Mouse (Mus musculus) liver, embryonic 14.5 days (tissue): ENCODE measurements around the gene Cldn10. TPM values are rescaled to one million over a fixed set of nuclear protein-coding genes. Genes with fewer than 3 reads are reported as not detected.
A peak's percentile ranks its signal among the peaks of the same experiment; 100 is the strongest.

Experiments
- ATAC-seq: fragments of 200-750 bp; cut with Nextera tagmentation; 2 replicates; pipeline ENCODE4 v1.8.0; 2017; ENCODE audit warnings: moderate number of reproducible peaks, mild to moderate bottlenecking, moderate library complexity; ENCODE audit not compliant: insufficient read depth
- DNase-seq, 3 experiments: peaks; one replicate each; pipeline ENCODE4 v3.0.0-alpha.2; 2012 to 2013; ENCODE audit warnings: low read depth in 3 of 3, low spot score in 3 of 3
- H3K27ac ChIP-seq: fragments of 300-500 bp; sonication (generic); 2 replicates; pipeline ENCODE4 v1.5.1; 2014; ENCODE audit warnings: moderate library complexity, mild to moderate bottlenecking, control low read depth, inconsistent platforms
- H3K27me3 ChIP-seq: fragments of 300-500 bp; sonication (generic); 2 replicates; pipeline ENCODE4 v1.6.1; 2014; ENCODE audit warnings: mild to moderate bottlenecking, low read length, moderate library complexity; ENCODE audit not compliant: control insufficient read depth, insufficient read depth
- H3K36me3 ChIP-seq: fragments of 300-500 bp; sonication (generic); replicated peaks from 2 replicates; pipeline ENCODE4 v1.6.1; 2014; ENCODE audit warnings: low read depth; ENCODE audit not compliant: control insufficient read depth, insufficient read depth
- H3K4me1 ChIP-seq, 2 experiments: fragments of 200-500 bp in 1 of 2; fragments of 300-500 bp in 1 of 2; sonication (generic) in 1 of 2; replicated peaks; 2 replicates each; pipeline ENCODE4 v1.6.1; 2012 to 2014; ENCODE audit warnings: antibody characterized with exemption in 1 of 2, inconsistent platforms in 1 of 2, low read length in 1 of 2; ENCODE audit not compliant: control insufficient read depth in 2 of 2, insufficient read depth in 2 of 2
- H3K4me2 ChIP-seq: fragments of 300-500 bp; sonication (generic); 2 replicates; pipeline ENCODE4 v1.6.1; 2014; ENCODE audit warnings: low read depth, mild to moderate bottlenecking, control low read depth, moderate library complexity
- H3K4me3 ChIP-seq, 2 experiments: fragments of 200-500 bp in 1 of 2; fragments of 300-500 bp in 1 of 2; sonication (generic) in 1 of 2; 2 replicates each; pipeline ENCODE4 v1.5.1; 2012 to 2014; ENCODE audit warnings: low read depth in 2 of 2, low read length in 2 of 2, mild to moderate bottlenecking in 2 of 2, control low read depth in 1 of 2, inconsistent platforms in 1 of 2, moderate library complexity in 1 of 2; ENCODE audit not compliant: insufficient read depth in 1 of 2
- H3K9ac ChIP-seq: fragments of 300-500 bp; sonication (generic); replicated peaks from 2 replicates; pipeline ENCODE4 v1.6.1; 2014; ENCODE audit warnings: mild to moderate bottlenecking, control low read depth, moderate library complexity
- H3K9me3 ChIP-seq: fragments of 300-500 bp; sonication (generic); 2 replicates; pipeline ENCODE4 v1.6.1; 2016; ENCODE audit warnings: low read length, mixed read lengths; ENCODE audit not compliant: control insufficient read depth
- CTCF ChIP-seq: IDR thresholded peaks from 2 replicates; pipeline ENCODE4 v1.5.1; 2016; ENCODE audit warnings: antibody characterized with exemption, low read depth, control low read depth
- EP300 ChIP-seq: IDR thresholded peaks from 2 replicates; pipeline ENCODE4 v1.6.1; 2016; ENCODE audit warnings: antibody characterized with exemption, low read depth
- WGBS: fragments of 180-500 bp; shearing (Covaris S2); extraction: QIAGEN DNeasy Blood & Tissue Kit; methylation state at CpG from one replicate; pipeline ENCODE4 v1.1.7; 2014; ENCODE audit not compliant: insufficient replicate concordance; 5-methylcytosine and 5-hydroxymethylcytosine counted together
- polyA plus RNA-seq, 2 experiments: library from polyadenylated mRNA; depleted of rRNA in 1 of 2; stranded (reverse) in 1 of 2; unstranded in 1 of 2; fragments of >200 nt; fragmentation: Nextera tagmentation in 1 of 2; extraction: Ambion mirVana in 1 of 2; gene quantifications; 2 replicates each; pipeline versions ENCODE4 v1.2.1 to v1.2.3; 2012 to 2014

Cldn10 gene
- polyA plus RNA-seq (2012; rRNA removed) (0.05 and 0.06 TPM in 2 replicates), polyA plus RNA-seq (2014; fragmentation: Nextera tagmentation; extraction: Ambion mirVana) (0.45 and 0.51 TPM in 2 replicates)

GRCm38 (mm10) chr14:118787621-118788020 lies at the start of gene Cldn10:
Gene Cldn10 (plus strand): TSS chr14:118787908.
- no peaks in the 10 kb centered on the region for H3K36me3 ChIP-seq
- 72% methylated on average over 4 of the region's 4 CpGs for WGBS
- no peak within 1 kb of the TSS for H3K9ac ChIP-seq
- no peaks in the 10 kb centered on the region for H3K27me3 ChIP-seq
- ATAC-seq, result no peak
- no peak for DNase-seq
- H3K9me3 ChIP-seq, result no peaks in the 10 kb centered on the region
- H3K4me1 ChIP-seq, result peaks cover 7 to 11% of the 10 kb centered on the region in 2 experiments
- no peak for TF ChIP-seq CTCF
- no peak for TF ChIP-seq EP300
- H3K4me2 ChIP-seq, result no peak within 1 kb of the TSS
- H3K4me3 ChIP-seq, result no peak within 1 kb of the TSS
- H3K27ac ChIP-seq, result no peak within 1 kb of the TSS

- no peaks in the 10 kb centered on the region for H3K27me3 ChIP-seq
- H3K4me1 ChIP-seq, result no peaks in the 10 kb centered on the region
- TF ChIP-seq CTCF (no peak), EP300 (no peak)
- ATAC-seq (no peak), DNase-seq (no peak)
- no peaks in the 10 kb centered on the region for H3K9me3 ChIP-seq
- H3K4me3 ChIP-seq, result no peak overlapping the region
- no peak overlapping the region for H3K9ac ChIP-seq
- no peaks in the 10 kb centered on the region for H3K36me3 ChIP-seq
- no peak overlapping the region for H3K27ac ChIP-seq
- H3K4me2 ChIP-seq, result no peak overlapping the region
Measured at GRCm38 (mm10) chr14:118741780-118742179, 45.9 kb upstream of the Cldn10 start.

GRCm38 (mm10) chr14:118742862-118743261 lies 44.8 kb upstream of the Cldn10 start:
- no peaks in the 10 kb centered on the region for H3K36me3 ChIP-seq
- 44% methylated on average over 5 of the region's 5 CpGs for WGBS
- H3K9me3 ChIP-seq, result no peaks in the 10 kb centered on the region
- no peak overlapping the region for H3K4me3 ChIP-seq
- no peak overlapping the region for H3K4me2 ChIP-seq
- no peak overlapping the region for H3K27ac ChIP-seq
- H3K27me3 ChIP-seq, result no peaks in the 10 kb centered on the region
- ATAC-seq (no peak), DNase-seq (no peak)
- no peak overlapping the region for H3K9ac ChIP-seq
- H3K4me1 ChIP-seq, result peaks cover 0 to 3% of the 10 kb centered on the region in 2 experiments; a peak in 1 of 4 replicates
- no peak for TF ChIP-seq EP300
- no peak for TF ChIP-seq CTCF

GRCm38 (mm10) chr14:118749068-118749467 lies 38.6 kb upstream of the Cldn10 start:
- ATAC-seq (no peak), DNase-seq (no peak)
- no peak overlapping the region for H3K27ac ChIP-seq
- no peaks in the 10 kb centered on the region for H3K36me3 ChIP-seq
- no peak overlapping the region for H3K4me2 ChIP-seq
- TF ChIP-seq CTCF (no peak), EP300 (no peak)
- WGBS, result 73% methylated on average over 2 of the region's 2 CpGs
- no peak overlapping the region for H3K9ac ChIP-seq
- peaks cover 24 to 37% of the 10 kb centered on the region in 2 experiments for H3K4me1 ChIP-seq
- no peak overlapping the region for H3K4me3 ChIP-seq
- no peaks in the 10 kb centered on the region for H3K27me3 ChIP-seq
- H3K9me3 ChIP-seq, result no peaks in the 10 kb centered on the region

GRCm38 (mm10) chr14:118749715-118750114 lies 38.0 kb upstream of the Cldn10 start:
- no peak for ATAC-seq
- no peak overlapping the region; the same call in 1 of the 2 replicates for H3K4me2 ChIP-seq
- H3K36me3 ChIP-seq, result no peaks in the 10 kb centered on the region
- no peaks in the 10 kb centered on the region for H3K9me3 ChIP-seq
- peak overlapping the region; percentile 40 for H3K9ac ChIP-seq
- DNase-seq, result no peak
- H3K27ac ChIP-seq, result peak overlapping the region; percentile 90
- peaks cover 24 to 37% of the 10 kb centered on the region in 2 experiments for H3K4me1 ChIP-seq
- H3K4me3 ChIP-seq, result no peak overlapping the region
- WGBS, result 60% methylated on average over 4 of the region's 4 CpGs
- no peaks in the 10 kb centered on the region for H3K27me3 ChIP-seq
- TF ChIP-seq EP300, result no peak
- TF ChIP-seq CTCF, result no peak
